Mouse (Mus musculus) liver, embryonic 16.5 days (tissue): ENCODE data around the gene Hlx. TPM values are rescaled to one million over a fixed set of nuclear protein-coding genes. Genes with fewer than 3 reads are reported as not detected.
A peak's percentile ranks its signal among the peaks of the same experiment; 100 is the strongest.

Experiments used
- ATAC-seq: fragments of 200-750 bp; cut with Nextera tagmentation; 2 replicates; pipeline ENCODE4 v1.8.0; 2017; ENCODE audit warnings: low read depth, mild to moderate bottlenecking, moderate number of reproducible peaks, moderate library complexity
- H3K27ac ChIP-seq: fragments of 300-500 bp; sonication (generic); 2 replicates; pipeline ENCODE4 v1.5.1; 2014; ENCODE audit warnings: mild to moderate bottlenecking, low read length
- H3K27me3 ChIP-seq: fragments of 300-500 bp; sonication (generic); 2 replicates; pipeline ENCODE4 v1.6.1; 2014; ENCODE audit warnings: low read depth, low read length, mixed read lengths; ENCODE audit not compliant: control insufficient read depth, insufficient read depth
- H3K36me3 ChIP-seq: fragments of 300-500 bp; sonication (generic); 2 replicates; pipeline ENCODE4 v1.6.1; 2014; ENCODE audit warnings: mild to moderate bottlenecking; ENCODE audit not compliant: control insufficient read depth, insufficient read depth
- H3K4me1 ChIP-seq: fragments of 300-500 bp; sonication (generic); 2 replicates; pipeline ENCODE4 v1.6.1; 2014; ENCODE audit warnings: low read depth, low read length, mixed read lengths; ENCODE audit not compliant: control insufficient read depth
- H3K4me2 ChIP-seq: fragments of 300-500 bp; sonication (generic); 2 replicates; pipeline ENCODE4 v1.6.1; 2014; ENCODE audit warnings: low read depth, low read length, mixed read lengths
- H3K4me3 ChIP-seq: fragments of 300-500 bp; sonication (generic); 2 replicates; pipeline ENCODE4 v1.5.1; 2014; ENCODE audit warnings: low read depth, mild to moderate bottlenecking, low read length
- H3K9ac ChIP-seq: fragments of 300-500 bp; sonication (generic); 2 replicates; pipeline ENCODE4 v1.6.1; 2014; ENCODE audit warnings: low read depth, low read length
- H3K9me3 ChIP-seq: fragments of 300-500 bp; sonication (generic); replicated peaks from 2 replicates; pipeline ENCODE4 v1.6.1; 2016; ENCODE audit warnings: low read length; ENCODE audit not compliant: control insufficient read depth
- WGBS: fragments of 180-500 bp; shearing (Covaris S2); extraction: QIAGEN DNeasy Blood & Tissue Kit; methylation state at CpG from one replicate; pipeline ENCODE4 v1.1.7; 2014; ENCODE audit not compliant: insufficient replicate concordance; 5-methylcytosine and 5-hydroxymethylcytosine counted together
- polyA plus RNA-seq: library from polyadenylated mRNA; unstranded; fragments of >200 nt; fragmentation: Nextera tagmentation; extraction: Ambion mirVana; gene quantifications from 2 replicates; pipeline ENCODE4 v1.2.1, GENCODE M21; 2015

Gene Hlx
- polyA plus RNA-seq: 5.1 and 6.5 TPM in 2 replicates

GRCm38 (mm10) chr1:184732556-184733049, at the start of gene Hlx:
TSS of gene Hlx (minus strand) at chr1:184732619.
- ATAC-seq: peak; percentile 78
- H3K4me2 ChIP-seq: peak within 1 kb of the TSS; percentile 79
- peak within 1 kb of the TSS; percentile 80 for H3K27ac ChIP-seq
- H3K27me3 ChIP-seq: peaks cover 95% of the 10 kb centered on the region
- H3K4me3 ChIP-seq: peak within 1 kb of the TSS; percentile 67
- WGBS: under 1% methylated on average over 32 of the region's 32 CpGs
- H3K9me3 ChIP-seq: no peaks in the 10 kb centered on the region
- peaks cover 14% of the 10 kb centered on the region for H3K4me1 ChIP-seq
- H3K36me3 ChIP-seq: no peaks in the 10 kb centered on the region
- H3K9ac ChIP-seq: peak within 1 kb of the TSS; percentile 59

GRCm38 (mm10) chr1:184782161-184782513, 49.7 kb upstream of the Hlx start:
- H3K9ac ChIP-seq: no peak overlapping the region
- H3K4me3 ChIP-seq: no peak overlapping the region
- H3K27me3 ChIP-seq: no peaks in the 10 kb centered on the region; the same call in 1 of the 2 replicates
- no peak overlapping the region for H3K4me2 ChIP-seq
- WGBS: 65% methylated on average over 14 of the region's 14 CpGs
- H3K9me3 ChIP-seq: no peaks in the 10 kb centered on the region
- H3K27ac ChIP-seq: no peak overlapping the region
- H3K4me1 ChIP-seq: peaks cover 2% of the 10 kb centered on the region; the same call in 1 of the 2 replicates
- no peaks in the 10 kb centered on the region; the same call in 1 of the 2 replicates for H3K36me3 ChIP-seq
- ATAC-seq: no peak

- no peak overlapping the region for H3K4me2 ChIP-seq
- 25% methylated on average over 10 of the region's 10 CpGs for WGBS
Observed at GRCm38 (mm10) chr1:184781286-184782160, 49.1 kb upstream of the Hlx start.

GRCm38 (mm10) chr1:184778157-184778556, 45.7 kb upstream of the Hlx start:
- Histone ChIP-seq H3K9me3 (no peaks in the 10 kb centered on the region), H3K9ac (no peak overlapping the region), H3K4me3 (no peak overlapping the region), H3K4me2 (no peak overlapping the region), H3K27me3 (no peaks in the 10 kb centered on the region; the same call in 1 of the 2 replicates), H3K36me3 (no peaks in the 10 kb centered on the region), H3K27ac (no peak overlapping the region), H3K4me1 (peaks cover 2% of the 10 kb centered on the region; the same call in 1 of the 2 replicates)
- 71% methylated on average over 6 of the region's 6 CpGs for WGBS
- no peak for ATAC-seq

More at GRCm38 (mm10) chr1:184781286-184782160, 49.1 kb upstream of the Hlx start:
- peak; percentile 80 for ATAC-seq
- Histone ChIP-seq H3K27ac (peak overlapping the region; percentile 41), H3K27me3 (no peaks in the 10 kb centered on the region; the same call in 1 of the 2 replicates), H3K36me3 (no peaks in the 10 kb centered on the region), H3K4me3 (no peak overlapping the region), H3K4me1 (peaks cover 2% of the 10 kb centered on the region; the same call in 1 of the 2 replicates), H3K9ac (no peak overlapping the region), H3K9me3 (no peaks in the 10 kb centered on the region)

- peaks cover 2% of the 10 kb centered on the region; the same call in 1 of the 2 replicates for H3K4me1 ChIP-seq
- H3K36me3 ChIP-seq: no peaks in the 10 kb centered on the region
- no peak overlapping the region for H3K4me2 ChIP-seq
- 29% methylated on average over 22 of the region's 22 CpGs for WGBS
- H3K4me3 ChIP-seq: no peak overlapping the region
- no peak overlapping the region for H3K27ac ChIP-seq
- no peak for ATAC-seq
- no peaks in the 10 kb centered on the region for H3K9me3 ChIP-seq
- no peaks in the 10 kb centered on the region; the same call in 1 of the 2 replicates for H3K27me3 ChIP-seq
- no peak overlapping the region for H3K9ac ChIP-seq
Observed at GRCm38 (mm10) chr1:184777061-184777795, 44.8 kb upstream of the Hlx start.

- 55% methylated on average over 9 of the region's 9 CpGs for WGBS
- no peaks in the 10 kb centered on the region; the same call in 1 of the 2 replicates for H3K27me3 ChIP-seq
- H3K27ac ChIP-seq: no peak overlapping the region
- no peaks in the 10 kb centered on the region for H3K36me3 ChIP-seq
- H3K9me3 ChIP-seq: no peaks in the 10 kb centered on the region
- H3K4me1 ChIP-seq: peaks cover 2% of the 10 kb centered on the region; the same call in 1 of the 2 replicates
- no peak for ATAC-seq
- no peak overlapping the region for H3K4me3 ChIP-seq
- H3K9ac ChIP-seq: no peak overlapping the region
- H3K4me2 ChIP-seq: no peak overlapping the region
Observed at GRCm38 (mm10) chr1:184775289-184775688, 42.9 kb upstream of the Hlx start.

- H3K4me1 ChIP-seq: peaks cover 2% of the 10 kb centered on the region; the same call in 1 of the 2 replicates
- peak overlapping the region; percentile 7 for H3K4me2 ChIP-seq
- H3K9ac ChIP-seq: no peak overlapping the region
- H3K4me3 ChIP-seq: no peak overlapping the region
- H3K36me3 ChIP-seq: no peaks in the 10 kb centered on the region
- no peaks in the 10 kb centered on the region for H3K9me3 ChIP-seq
- no peaks in the 10 kb centered on the region for H3K27me3 ChIP-seq
- no peak for ATAC-seq
- no peak overlapping the region for H3K27ac ChIP-seq
- 10% methylated on average over 9 of the region's 9 CpGs for WGBS
Observed at GRCm38 (mm10) chr1:184771891-184772249, 39.5 kb upstream of the Hlx start.

GRCm38 (mm10) chr1:184771202-184771890, 38.9 kb upstream of the Hlx start:
- Histone ChIP-seq H3K9me3 (no peaks in the 10 kb centered on the region), H3K4me1 (peaks cover 2% of the 10 kb centered on the region; the same call in 1 of the 2 replicates), H3K27ac (no peak overlapping the region), H3K36me3 (no peaks in the 10 kb centered on the region), H3K4me3 (no peak overlapping the region), H3K4me2 (peak overlapping the region; percentile 7), H3K27me3 (no peaks in the 10 kb centered on the region), H3K9ac (no peak overlapping the region)
- 6% methylated on average over 18 of the region's 18 CpGs for WGBS
- ATAC-seq: peak; percentile 54
